Mouse (Mus musculus) layer of hippocampus, postnatal 25 days (tissue): ENCODE measurements around the gene Prr30. TPM values are rescaled to one million over a fixed set of nuclear protein-coding genes. Genes with fewer than 3 reads are reported as not detected.
"Not testable (repeated sequence)": the region's sequence is repeated elsewhere in the genome, so short reads cannot be mapped to it uniquely, and the experiment has no call there.

Experiments used
- DNase-seq, 2 experiments: peaks; one replicate each; pipeline ENCODE4 v3.0.0; 2022; ENCODE audit warnings: mixed read lengths in 2 of 2, low spot score in 1 of 2; ENCODE audit errors: extremely low spot score in 1 of 2
- total RNA-seq, 2 experiments: library from RNA; stranded (reverse); gene quantifications; 2 replicates each; pipeline ENCODE4 v1.2.3; 2021

Prr30 gene
- total RNA-seq: not detected

DNA sequence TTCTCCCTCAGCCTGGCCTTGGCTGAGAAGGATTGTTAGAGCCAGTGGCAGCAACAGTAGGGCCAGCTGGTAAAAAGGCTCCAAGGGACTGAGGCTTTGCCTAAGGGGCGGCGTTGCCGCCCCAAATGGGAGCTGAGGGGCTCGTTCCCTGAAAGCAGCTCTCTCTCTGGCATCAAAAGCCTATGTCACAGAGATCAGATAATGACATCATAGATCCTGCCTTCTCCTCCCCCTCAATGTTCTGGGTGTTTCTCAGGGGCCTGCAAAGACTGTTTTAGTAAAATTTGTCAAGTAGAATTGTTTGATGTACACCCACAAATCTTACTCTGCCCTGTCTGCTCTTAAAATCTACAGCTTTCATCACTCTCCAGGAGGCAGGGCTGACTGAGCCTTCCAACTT is at the start of gene Prr30:
Prr30 (minus strand) TSS at position 101 of the 400 bp plus-strand sequence.
- no peak for DNase-seq

DNA sequence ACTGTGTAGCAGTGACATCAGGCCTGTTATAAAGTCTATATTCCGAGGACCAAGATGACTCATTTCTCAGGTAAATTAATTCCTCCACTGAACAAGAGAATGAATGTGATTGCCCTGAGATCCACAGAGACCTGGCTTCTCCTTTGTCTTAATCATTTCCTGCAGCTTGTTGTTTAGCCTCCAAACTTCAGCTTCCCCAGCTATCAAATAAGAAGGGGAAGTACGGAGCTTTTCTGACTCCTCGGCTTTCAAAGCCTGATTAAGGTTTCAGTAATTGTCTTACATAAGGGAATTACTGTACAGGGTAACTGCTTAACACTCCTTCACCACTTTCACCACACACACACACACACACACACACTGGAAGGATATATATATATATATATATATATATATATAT is 46.7 kb upstream of the Prr30 start:
- no peak for DNase-seq

DNA sequence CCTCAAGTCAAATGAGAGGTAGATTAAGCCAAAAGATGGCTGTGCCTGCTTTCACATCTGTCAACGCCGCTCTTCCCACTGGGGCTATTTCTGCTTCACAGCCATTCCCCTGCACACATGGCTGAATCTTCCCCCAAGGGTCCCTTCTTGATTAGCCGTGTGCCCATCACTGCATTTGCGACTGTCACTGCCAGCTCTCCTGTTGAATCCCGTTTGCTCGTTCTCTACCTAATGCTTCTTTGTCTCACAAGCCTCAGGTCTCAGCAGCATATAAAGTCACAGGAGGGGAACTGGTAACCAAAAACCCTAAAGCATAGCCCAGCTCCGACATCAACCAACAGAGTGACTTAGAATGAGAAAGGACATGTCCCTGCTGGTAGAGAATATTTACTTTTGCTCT is 45.6 kb upstream of the Prr30 start:
- no peak for DNase-seq

DNA sequence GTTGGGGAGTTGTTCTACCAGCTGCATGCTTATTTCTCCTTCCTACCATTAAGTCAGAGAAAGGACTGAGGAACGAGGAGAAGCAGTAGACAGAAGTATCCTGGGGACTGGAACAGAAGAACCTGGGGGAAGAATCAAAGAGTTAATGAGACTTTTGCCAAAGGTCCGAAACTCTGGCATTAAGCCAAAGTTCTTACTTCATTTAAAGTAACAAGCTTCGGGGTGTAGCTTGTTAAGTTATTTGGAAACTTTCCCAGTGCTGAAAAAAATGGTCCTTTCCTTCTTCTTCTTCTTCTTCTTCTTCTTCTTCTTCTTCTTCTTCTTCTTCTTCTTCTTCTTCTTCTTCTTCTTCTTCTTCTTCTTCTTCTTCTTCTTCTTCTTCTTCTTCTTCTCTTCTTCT is 44.3 kb upstream of the Prr30 start:
- not testable (repeated sequence) for DNase-seq

DNA sequence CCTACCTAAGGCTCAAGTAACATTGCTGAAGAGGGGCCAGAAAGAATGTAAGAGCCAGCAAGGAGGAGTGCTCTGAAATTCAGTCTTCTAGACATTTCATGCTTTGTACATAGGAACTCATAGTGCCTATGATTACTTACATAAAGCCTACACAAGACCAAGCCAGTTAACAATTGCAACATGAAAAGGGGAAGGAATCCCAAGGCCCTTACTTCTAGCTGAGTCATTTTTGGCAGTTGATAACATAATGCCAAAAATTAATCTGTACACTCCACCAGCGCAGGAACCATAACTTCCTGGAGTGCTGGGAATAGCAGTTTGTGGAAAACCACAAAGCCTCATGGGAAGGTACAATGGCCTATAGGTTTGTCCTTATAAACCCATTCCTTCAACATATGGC is 37.8 kb upstream of the Prr30 start:
- no peak for DNase-seq

DNA sequence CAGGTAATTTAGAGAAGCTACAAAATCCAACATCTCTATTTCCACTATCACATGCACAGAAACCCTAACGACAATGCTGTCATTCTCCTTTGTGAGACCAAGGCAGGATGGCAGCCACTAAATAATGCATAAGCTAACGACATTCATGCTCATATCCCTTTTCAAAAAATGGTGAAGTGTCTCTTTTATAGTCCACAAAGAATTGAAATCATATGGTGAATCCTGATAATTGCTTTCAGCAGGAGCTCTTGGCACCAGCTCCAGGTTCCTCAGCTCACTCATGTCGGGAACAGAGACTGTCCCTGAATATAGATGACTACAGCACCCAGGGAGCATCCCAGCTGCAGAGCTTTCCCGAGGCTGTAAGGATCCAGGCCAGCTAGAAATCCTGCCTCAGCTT is 28.9 kb upstream of the Prr30 start:
- no peak for DNase-seq

DNA sequence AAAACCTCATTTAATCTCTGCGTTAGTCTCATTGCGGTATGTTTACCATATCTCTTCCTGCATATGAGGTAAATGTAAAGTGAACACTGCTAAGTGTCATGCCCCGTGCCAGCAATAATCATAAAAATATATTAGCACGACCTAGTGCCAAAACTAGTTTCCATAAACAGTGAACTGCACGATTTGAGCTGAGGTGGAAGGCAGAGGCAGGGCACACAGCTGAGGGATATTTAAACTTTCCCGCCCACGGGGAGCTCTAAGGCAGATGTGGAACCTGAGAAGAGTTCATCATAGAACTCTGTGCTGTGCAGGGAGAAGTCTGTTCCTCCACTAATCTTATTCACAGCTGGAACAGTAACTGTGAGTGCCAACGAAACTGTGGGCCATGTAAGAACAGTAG is 22.2 kb upstream of the Prr30 start:
- DNase-seq: no peak

DNA sequence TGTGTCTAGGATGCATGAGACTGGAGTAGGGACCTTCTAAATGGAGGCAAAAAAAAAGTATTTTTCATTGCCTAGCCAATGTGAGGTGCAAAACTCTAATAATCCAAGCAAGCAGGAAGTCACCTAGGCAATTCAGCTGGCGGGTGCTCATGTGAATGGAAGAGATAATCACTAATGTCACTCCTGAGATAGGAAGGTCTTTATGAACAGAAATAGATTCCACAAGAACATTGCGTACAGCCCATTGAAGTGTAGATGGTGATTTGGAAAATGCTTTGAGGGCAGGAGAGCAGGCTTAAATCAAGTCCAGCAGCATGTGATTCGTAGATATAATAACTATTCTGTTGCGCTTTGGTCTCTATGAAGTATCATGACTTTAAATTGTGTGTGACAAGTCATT is 27.9 kb downstream of the Prr30 start:
- DNase-seq: no peak
